In the genomic region with DNA sequence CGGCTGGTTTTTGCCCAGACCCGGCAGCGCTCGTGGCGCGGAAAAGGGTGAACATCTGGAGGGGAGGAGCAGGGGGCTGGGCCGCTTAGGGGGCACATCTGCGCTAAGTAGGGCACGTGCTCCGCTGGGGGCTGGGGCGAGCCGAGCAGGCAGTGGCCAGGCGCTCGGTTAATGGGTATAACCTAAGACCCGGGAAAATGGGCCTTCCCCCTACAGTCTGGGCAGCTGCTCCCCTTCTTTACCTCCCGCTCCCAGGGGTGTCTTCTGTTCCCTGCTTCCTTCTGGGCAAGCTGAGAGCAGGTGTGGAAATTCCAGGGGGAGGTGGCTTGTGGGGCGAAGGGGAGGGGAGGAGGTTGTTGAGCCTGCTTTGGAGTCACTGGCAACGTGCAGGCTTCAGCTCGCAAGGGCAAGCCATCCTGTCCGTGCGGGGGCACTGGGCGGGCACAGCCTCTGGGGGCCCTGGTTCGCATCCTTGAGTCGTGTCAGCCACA, we compare ENCODE assay signal across 8 mouse cellular contexts.
A peak's percentile ranks its signal among the peaks of the same experiment; 100 is the strongest.
DNase-seq lines count a peak whose midpoint lies in the region; ATAC-seq and TF ChIP-seq lines count a peak whose summit lies in the region.

No protein-coding gene starts in this region.

- H3K27ac ChIP-seq in testis, adult 2 months (ENCODE audit: control insufficient read depth, insufficient read depth, low read depth, low read length): no peak overlapping the region; the same call in 1 of the 2 replicates

- peak; percentile 35 for ATAC-seq in megakaryocyte progenitor cell, adult 5-6 weeks (replicated peaks; ENCODE audit: poor library complexity)
- ATAC-seq in inflammation-experienced regulatory T-cells, adult 6 months: no peak

- H3K4me1 ChIP-seq in testis, adult 2 months (ENCODE audit: control insufficient read depth, insufficient read depth, low read length): peaks cover 26% of the 10 kb centered on the region

- intact Hi-C loops in left cerebral cortex, postnatal 25 days (cut with DNase I): loop anchor here (5.0 kb wide), 1 partner anchor 55 kb away; no protein-coding TSS in a partner anchor

- peak overlapping the region; percentile 89 for H3K4me3 ChIP-seq in testis, adult 2 months (ENCODE audit: control insufficient read depth, low read depth, low read length)

- TF ChIP-seq CTCF in brain, embryonic 14.5 days (IDR thresholded peaks at IDR 0.05; ENCODE audit: borderline replicate concordance, extremely low read depth, insufficient read depth, insufficient read length): no peak
- no peak for TF ChIP-seq CTCF in testis, adult 2 months (IDR thresholded peaks at IDR 0.05; ENCODE audit: control insufficient read depth, insufficient read depth, insufficient replicate concordance, low read depth, low read length)

- no peaks in the 10 kb centered on the region for H3K27me3 ChIP-seq in testis, adult 2 months (ENCODE audit: control insufficient read depth, insufficient read depth, low read length)

- DNase-seq in left cerebral cortex, adult 18-20 months (ENCODE audit: low spot score in 2 of 2): peak; percentile 18 to 31
- DNase-seq in left cerebral cortex, adult 11 months (ENCODE audit: low spot score): no peak
- peak; percentile 65 for DNase-seq in brain, embryonic 14.5 days (ENCODE audit: low read depth)
- DNase-seq in heart, postnatal 4 days: peak; percentile 42
- DNase-seq in left cerebral cortex, postnatal 25 days (ENCODE audit: low spot score in 2 of 2): peak; percentile 41 to 46

- H3K36me3 ChIP-seq in testis, adult 2 months (ENCODE audit: control insufficient read depth, insufficient read depth, low read length): no peaks in the 10 kb centered on the region

- no peak for TF ChIP-seq POLR2A in brain, embryonic 14.5 days (IDR thresholded peaks at IDR 0.05; ENCODE audit: borderline replicate concordance, extremely low read depth, insufficient read depth, insufficient read length, poor library complexity, severe bottlenecking)
- TF ChIP-seq POLR2A in testis, adult 2 months (IDR thresholded peaks at IDR 0.05; ENCODE audit: control insufficient read depth, low read depth, low read length): no peak
